Mouse (Mus musculus): ENCODE measurements around the gene Gm8271. TPM values are rescaled to one million over a fixed set of nuclear protein-coding genes. Genes with fewer than 3 reads are reported as not detected.
"Not testable (repeated sequence)": the region's sequence is repeated elsewhere in the genome, so short reads cannot be mapped to it uniquely, and the experiment has no call there.

Gene Gm8271
- total RNA-seq (2021): not detected

- not testable (repeated sequence) for DNase-seq
These were observed at the start of gene Gm8271 for GRCm38 (mm10) chr14:5185493-5185892. Gene Gm8271, plus strand, starts transcription at chr14:5185793.

- DNase-seq: not testable (repeated sequence)
These were observed 21.4 kb upstream of the Gm8271 start, which contains the start of gene Gm3317 for GRCm38 (mm10) chr14:5164235-5164634. Gene Gm3317, plus strand, starts transcription at chr14:5164535.

Other genes with a start within 250 kb of the Gm8271 start
- not detected for gene Gm8297, start 201.9 kb upstream of the Gm8271 start, total RNA-seq (2021)
- not detected for gene Gm3298, start 169.9 kb upstream of the Gm8271 start, total RNA-seq (2021)
- not detected for gene 4930555G01Rik, start 135.2 kb upstream of the Gm8271 start, total RNA-seq (2021)
- gene Gm8281, start 114.8 kb upstream of the Gm8271 start, total RNA-seq (2021): under 1 TPM in 1 of 2 experiments, not detected in 1; 0.52 TPM
- not detected for gene Gm8279, start 54.3 kb upstream of the Gm8271 start, total RNA-seq (2021)
- gene Gm3317, start 21.3 kb upstream of the Gm8271 start, total RNA-seq (2021): not detected
- not detected for gene Gm3526, start 74.8 kb downstream of the Gm8271 start, total RNA-seq (2021)
- gene Gm3542, start 149.1 kb downstream of the Gm8271 start, total RNA-seq (2021): not detected
- gene Gm3500, start 203.3 kb downstream of the Gm8271 start, total RNA-seq (2021): under 1 TPM in 1 of 2 experiments, not detected in 1; 0.16 TPM